Mouse (Mus musculus) gastrocnemius, adult 2 months (tissue): ENCODE measurements around the gene Tigar. TPM values are rescaled to one million over a fixed set of nuclear protein-coding genes. Genes with fewer than 3 reads are reported as not detected.
A peak's percentile ranks its signal among the peaks of the same experiment; 100 is the strongest.

Source experiments
- DNase-seq: peaks from one replicate; pipeline ENCODE4 v3.0.0; 2022
- H3K27ac ChIP-seq: fragments of 200-600 bp; 2 replicates; pipeline ENCODE4 v1.8.1; 2022; ENCODE audit warnings: mild to moderate bottlenecking
- H3K4me3 ChIP-seq: fragments of 200-600 bp; 2 replicates; pipeline ENCODE4 v1.8.1; 2022; ENCODE audit warnings: mild to moderate bottlenecking, moderate library complexity
- CTCF ChIP-seq: fragments of 200-600 bp; IDR thresholded peaks from 2 replicates; pipeline ENCODE4 v1.8.1; 2022; ENCODE audit warnings: antibody characterized with exemption, mild to moderate bottlenecking, moderate library complexity
- intact Hi-C: fragments of 180-260 bp; cut with DNase I; formaldehyde crosslinking; loops from one replicate; pipeline ENCODE4 v1.15.1; 2025
- total RNA-seq, 2 experiments: library from RNA; stranded (reverse); gene quantifications; 2 replicates each; pipeline ENCODE4 v1.2.3; 2021

Gene Tigar
- total RNA-seq, 2 experiments from 2014 or later = 76.6 to 103 TPM

DNA sequence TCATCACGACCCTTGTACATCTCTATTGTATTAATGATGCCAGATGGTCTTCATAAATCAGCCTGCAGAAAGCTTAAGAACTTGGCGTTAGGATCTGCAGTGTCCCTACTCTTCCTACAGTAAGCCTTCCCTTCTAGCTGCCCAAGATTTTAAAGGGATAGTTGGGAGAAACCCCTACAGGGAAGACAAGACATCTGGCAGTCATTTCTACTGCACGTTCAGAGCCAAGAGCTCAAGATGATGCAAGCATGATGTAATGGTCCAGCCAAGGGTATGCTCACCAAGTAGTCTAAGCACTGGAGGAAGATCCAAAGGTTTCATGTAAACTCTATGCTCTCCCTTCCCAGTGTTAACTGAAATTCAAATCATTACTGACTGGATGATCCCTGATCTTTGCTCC is 23.4 kb upstream of the Tigar start:
- Histone ChIP-seq H3K27ac (no peak overlapping the region), H3K4me3 (no peak overlapping the region)
- no peak for DNase-seq
- TF ChIP-seq CTCF = no peak
- intact Hi-C loops = no loop called here

DNA sequence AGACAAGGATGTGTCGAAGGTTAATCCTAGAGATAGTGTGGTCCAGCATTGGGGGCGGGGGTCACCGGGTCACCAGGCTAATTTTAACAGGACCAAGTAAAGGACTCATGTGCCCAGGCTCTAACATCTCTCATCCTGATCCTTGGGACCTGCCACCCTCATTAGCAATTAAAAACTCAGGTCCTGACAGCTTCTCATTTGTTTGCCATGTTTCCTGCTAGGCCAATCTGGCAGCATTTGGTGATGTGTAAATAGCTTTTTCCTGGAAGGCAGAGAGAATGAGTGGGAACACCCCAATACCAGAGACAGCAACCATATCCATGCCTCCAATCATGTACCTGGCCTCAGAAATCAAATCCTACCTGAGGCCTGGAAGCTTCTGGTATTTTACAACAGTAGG is 22.6 kb upstream of the Tigar start:
- intact Hi-C loops = no loop called here
- no peak for DNase-seq
- H3K4me3 ChIP-seq = no peak overlapping the region
- no peak overlapping the region for H3K27ac ChIP-seq
- TF ChIP-seq CTCF = no peak

DNA sequence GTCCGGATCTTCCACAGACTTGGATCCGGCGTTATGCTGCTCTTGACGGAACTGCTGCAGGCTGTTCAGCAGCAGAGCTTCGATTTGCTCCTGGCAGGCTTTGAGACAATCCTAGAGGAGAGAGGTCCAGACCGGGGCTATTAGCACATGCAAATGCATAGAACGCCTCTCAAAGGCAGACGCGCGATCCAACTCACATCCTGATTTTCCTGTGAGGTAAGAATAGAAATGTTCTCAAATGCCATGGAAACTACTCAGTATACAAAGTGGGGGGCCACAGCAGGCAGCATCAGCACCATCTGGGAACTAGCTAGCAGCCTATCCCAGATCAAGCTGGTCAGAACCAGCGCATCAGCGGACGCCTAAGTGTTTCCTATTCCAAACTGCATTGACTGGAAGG is 21.0 kb upstream of the Tigar start:
- H3K27ac ChIP-seq = no peak overlapping the region
- no peak for DNase-seq
- intact Hi-C loops = no loop called here
- no peak for TF ChIP-seq CTCF
- H3K4me3 ChIP-seq = no peak overlapping the region

DNA sequence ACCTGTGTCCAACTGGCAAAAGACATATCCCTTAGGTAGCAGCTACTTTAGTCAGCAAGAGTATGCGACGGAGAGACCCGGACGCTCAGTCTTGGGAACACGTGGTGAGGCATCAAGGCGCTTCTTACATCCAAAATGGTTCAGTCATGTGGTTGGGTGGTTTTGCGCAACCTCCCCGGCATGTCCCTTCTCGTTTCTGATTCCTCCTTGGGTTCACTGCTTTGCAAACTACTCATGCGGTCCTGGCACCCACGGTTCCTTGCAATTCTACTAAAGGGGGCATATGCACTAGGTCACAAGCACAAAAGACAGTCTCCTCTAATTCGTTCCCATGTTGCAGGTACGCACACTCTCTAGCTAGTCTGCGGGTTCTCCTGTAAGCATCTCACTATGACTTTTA is 20.3 kb upstream of the Tigar start:
- no peak for TF ChIP-seq CTCF
- no peak for DNase-seq
- Histone ChIP-seq H3K4me3 (no peak overlapping the region), H3K27ac (no peak overlapping the region)
- intact Hi-C loops = no loop called here

DNA sequence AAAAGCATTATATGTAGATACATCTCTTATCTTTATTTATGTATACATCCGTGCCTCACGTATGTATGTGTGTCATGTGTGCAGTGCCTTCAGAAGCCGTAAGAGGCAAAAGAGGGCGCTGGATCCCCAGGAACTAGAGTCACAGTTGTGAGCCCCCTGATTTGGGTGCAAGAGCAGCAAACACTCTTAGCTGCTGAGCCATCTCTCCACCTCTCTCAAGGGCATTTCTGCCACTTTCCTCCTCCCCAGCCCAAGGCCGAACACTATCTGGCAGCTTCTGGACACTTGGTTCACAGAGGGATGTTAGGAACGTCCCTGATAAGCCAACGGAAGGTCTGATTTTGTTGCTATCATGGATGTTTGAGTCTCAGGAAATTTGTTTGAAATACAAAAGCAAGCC is 14.1 kb upstream of the Tigar start:
- Histone ChIP-seq H3K27ac (no peak overlapping the region), H3K4me3 (no peak overlapping the region)
- intact Hi-C loops = loop anchor here (2.0 to 5.0 kb wide), 2 partner anchors 91 to 175 kb away; no protein-coding TSS in a partner anchor
- no peak for DNase-seq
- TF ChIP-seq CTCF = no peak

DNA sequence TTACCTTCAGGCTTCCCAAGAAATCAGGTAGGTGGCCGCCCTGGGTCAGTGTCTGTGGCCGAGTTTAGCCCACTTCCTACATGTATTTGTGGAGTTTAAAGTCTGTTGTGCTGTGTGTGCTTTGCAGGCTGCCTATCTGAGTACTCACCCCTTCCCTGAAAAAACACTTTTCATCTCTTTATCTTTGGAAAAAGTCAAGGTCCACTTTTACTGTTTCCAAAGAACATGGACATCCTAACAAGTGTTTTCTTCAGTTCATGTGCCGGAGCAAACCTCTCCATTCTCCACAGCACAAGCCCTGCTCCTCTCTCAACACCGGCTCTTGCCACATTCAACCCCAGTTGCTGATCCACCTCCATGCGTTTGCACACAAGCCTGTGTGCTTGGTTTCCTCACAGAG is 13.6 kb upstream of the Tigar start:
- intact Hi-C loops = loop anchor here (2.0 to 5.0 kb wide), 2 partner anchors 91 to 174 kb away; no protein-coding TSS in a partner anchor
- H3K27ac ChIP-seq = no peak overlapping the region
- no peak for TF ChIP-seq CTCF
- no peak overlapping the region for H3K4me3 ChIP-seq
- DNase-seq = no peak

GRCm38 (mm10) chr6:127122221-127122806 is 13.0 kb upstream of the Tigar start:
- peak; percentile 50 for DNase-seq
- Histone ChIP-seq H3K27ac (no peak overlapping the region), H3K4me3 (no peak overlapping the region)
- intact Hi-C loops = loop anchor here (2.0 to 5.0 kb wide), 2 partner anchors 90 to 174 kb away; no protein-coding TSS in a partner anchor
- TF ChIP-seq CTCF = peak; percentile 87

- no peak overlapping the region for H3K4me3 ChIP-seq
- intact Hi-C loops = no loop called here
- no peak for DNase-seq
- no peak overlapping the region for H3K27ac ChIP-seq
- no peak for TF ChIP-seq CTCF
Measured at GRCm38 (mm10) chr6:127114753-127115456, 5.5 kb upstream of the Tigar start.

- peak; percentile 42 for DNase-seq
- no peak for TF ChIP-seq CTCF
- Histone ChIP-seq H3K27ac (peak overlapping the region; percentile 94), H3K4me3 (peak overlapping the region; percentile 80)
- intact Hi-C loops = loop anchor here (5.0 kb wide), 1 partner anchor 81 kb away; no protein-coding TSS in a partner anchor
Measured at GRCm38 (mm10) chr6:127108368-127109060, 843 bp downstream of the Tigar start.

DNA sequence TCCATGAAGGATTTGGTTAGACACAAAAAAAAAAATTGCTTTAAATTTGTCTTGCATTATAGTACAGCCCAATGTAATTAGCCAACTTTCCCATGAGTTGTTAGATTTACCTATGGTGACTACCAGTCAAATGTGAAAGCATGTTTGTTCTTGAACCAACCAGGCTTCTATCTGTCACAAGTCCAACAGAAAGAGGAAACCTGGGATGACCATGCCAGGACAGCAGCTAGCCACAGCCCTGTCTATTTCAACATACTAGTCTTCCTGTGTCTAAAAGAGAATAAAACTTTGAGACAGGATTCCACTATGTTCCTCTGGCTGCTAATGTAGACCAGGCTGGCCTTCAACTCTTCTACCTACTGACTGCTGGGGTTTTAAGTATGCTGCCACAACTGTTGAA is 1.9 kb downstream of the Tigar start:
- peak overlapping the region; percentile 94 for H3K27ac ChIP-seq
- no peak for DNase-seq
- intact Hi-C loops = loop anchor here (5.0 kb wide), 1 partner anchor 80 kb away; no protein-coding TSS in a partner anchor
- peak overlapping the region; percentile 80 for H3K4me3 ChIP-seq
- TF ChIP-seq CTCF = no peak

GRCm38 (mm10) chr6:127106726-127107125 is 2.6 kb downstream of the Tigar start:
- TF ChIP-seq CTCF = no peak
- Histone ChIP-seq H3K27ac (peak overlapping the region; percentile 94), H3K4me3 (peak overlapping the region; percentile 80)
- intact Hi-C loops = loop anchor here (5.0 kb wide), 1 partner anchor 79 kb away; no protein-coding TSS in a partner anchor
- peak; percentile 50 for DNase-seq

DNA sequence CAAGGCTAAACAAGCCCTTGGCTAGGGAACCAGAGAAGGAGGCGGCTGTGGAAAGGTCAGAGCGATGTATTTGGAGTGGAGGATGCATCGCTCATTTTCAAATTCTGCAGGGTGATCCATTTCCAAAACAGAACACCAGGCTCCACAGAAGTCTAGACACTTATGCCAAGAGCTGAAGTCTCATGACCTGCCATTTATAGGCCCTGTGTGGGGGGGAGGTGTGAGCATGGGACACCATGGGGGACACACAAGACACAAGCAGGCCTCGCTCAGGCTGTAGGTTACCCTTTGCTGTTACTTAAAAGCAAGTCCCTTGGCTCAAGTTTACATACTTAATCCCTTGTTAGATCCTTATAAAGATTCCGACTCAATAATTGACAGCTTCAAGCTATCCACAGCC is 3.2 kb downstream of the Tigar start:
- peak overlapping the region; percentile 94 for H3K27ac ChIP-seq
- peak; percentile 85 for DNase-seq
- intact Hi-C loops = loop anchor here (5.0 kb wide), 1 partner anchor 79 kb away; no protein-coding TSS in a partner anchor
- TF ChIP-seq CTCF = no peak
- peak overlapping the region; percentile 80 for H3K4me3 ChIP-seq

DNA sequence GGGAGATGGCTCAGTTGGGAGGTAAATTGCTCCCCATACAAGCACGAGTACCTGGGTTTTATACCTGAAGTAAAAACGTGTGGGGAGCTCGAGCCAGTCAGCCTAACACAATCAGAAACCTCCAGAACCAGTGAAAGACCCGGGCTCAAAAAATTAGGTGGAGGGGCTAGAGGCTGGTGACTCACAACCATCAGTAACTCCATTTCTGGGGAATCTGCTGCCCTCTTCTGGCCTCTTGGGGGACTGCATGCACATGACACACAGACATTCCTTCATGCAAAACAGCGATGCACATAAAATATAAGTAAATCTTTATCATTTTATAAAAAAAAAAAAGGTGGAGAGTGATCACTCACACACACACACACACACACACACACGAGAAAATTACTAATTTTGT is 4.2 kb downstream of the Tigar start:
- intact Hi-C loops = loop anchor here (5.0 kb wide), 1 partner anchor 78 kb away; no protein-coding TSS in a partner anchor
- peak overlapping the region; percentile 94 for H3K27ac ChIP-seq
- peak; percentile 69 for DNase-seq

More for the DNA sequence above, 4.2 kb downstream of the Tigar start:
- peak; percentile 72 for TF ChIP-seq CTCF
- peak overlapping the region; percentile 80 for H3K4me3 ChIP-seq
